Mouse (Mus musculus) liver, embryonic 13.5 days (tissue): ENCODE results near the gene Faf2. TPM values are rescaled to one million over a fixed set of nuclear protein-coding genes. Genes with fewer than 3 reads are reported as not detected.
"Not testable (repeated sequence)": the region's sequence is repeated elsewhere in the genome, so short reads cannot be mapped to it uniquely, and the experiment has no call there.

ENCODE experiments used
- ATAC-seq: fragments of 200-750 bp; cut with Nextera tagmentation; 2 replicates; pipeline ENCODE4 v1.8.0; 2017; ENCODE audit warnings: low read depth, mild to moderate bottlenecking, moderate number of reproducible peaks, moderate library complexity
- DNase-seq: peaks from one replicate; pipeline ENCODE4 v3.0.0; 2022
- H3K27ac ChIP-seq: fragments of 300-500 bp; sonication (generic); 2 replicates; pipeline ENCODE4 v1.5.1; 2015; ENCODE audit warnings: moderate library complexity, mild to moderate bottlenecking, inconsistent platforms
- H3K27me3 ChIP-seq: fragments of 300-500 bp; sonication (generic); 2 replicates; pipeline ENCODE4 v1.6.1; 2015; ENCODE audit warnings: mild to moderate bottlenecking, inconsistent platforms
- H3K36me3 ChIP-seq: fragments of 300-500 bp; sonication (generic); 2 replicates; pipeline ENCODE4 v1.6.1; 2015; ENCODE audit warnings: mild to moderate bottlenecking, inconsistent platforms
- H3K4me1 ChIP-seq: fragments of 300-500 bp; sonication (generic); replicated peaks from 2 replicates; pipeline ENCODE4 v1.6.1; 2015; ENCODE audit warnings: inconsistent platforms
- H3K4me2 ChIP-seq: fragments of 300-500 bp; sonication (generic); 2 replicates; pipeline ENCODE4 v1.6.1; 2015; ENCODE audit warnings: inconsistent platforms, mild to moderate bottlenecking, moderate library complexity
- H3K4me3 ChIP-seq: fragments of 300-500 bp; sonication (generic); replicated peaks from 2 replicates; pipeline ENCODE4 v1.5.1; 2015; ENCODE audit warnings: mild to moderate bottlenecking, inconsistent platforms
- H3K9ac ChIP-seq: fragments of 300-500 bp; sonication (generic); 2 replicates; pipeline ENCODE4 v1.6.1; 2015; ENCODE audit warnings: mild to moderate bottlenecking, inconsistent platforms
- H3K9me3 ChIP-seq: fragments of 300-500 bp; sonication (generic); replicated peaks from 2 replicates; pipeline ENCODE4 v1.6.1; 2016; ENCODE audit warnings: inconsistent platforms
- WGBS: fragments of 180-500 bp; shearing (Covaris S2); methylation state at CpG from one replicate; pipeline ENCODE4 v1.1.7; 2015; ENCODE audit not compliant: insufficient replicate concordance; 5-methylcytosine and 5-hydroxymethylcytosine counted together
- polyA plus RNA-seq: library from polyadenylated mRNA; unstranded; fragments of >200 nt; fragmentation: Nextera tagmentation; extraction: Ambion mirVana; gene quantifications from 2 replicates; pipeline ENCODE4 v1.2.1, GENCODE M21; 2015

The Faf2 gene
- polyA plus RNA-seq, 1 experiment from 2014 or later = 30.5 TPM

DNA sequence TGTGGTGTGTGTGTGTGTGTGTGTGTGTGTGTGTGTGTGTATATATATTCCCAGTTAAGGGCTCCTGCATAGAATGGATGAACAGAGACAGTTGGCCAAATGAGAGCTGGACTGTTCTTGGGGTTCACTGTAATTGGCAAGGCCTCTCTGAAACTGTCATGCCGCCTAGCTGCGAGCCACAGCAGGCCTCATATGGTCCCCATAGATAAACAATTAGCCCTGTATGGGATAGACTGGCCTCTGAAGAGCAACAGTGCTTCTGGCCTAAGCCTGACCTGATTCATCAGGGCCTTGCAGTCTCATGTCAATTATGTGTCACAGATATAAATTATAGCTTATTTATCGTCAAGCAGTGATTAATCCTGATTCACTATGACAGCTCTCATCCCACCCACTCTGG lies 13.6 kb upstream of the Faf2 start:
- H3K9me3 ChIP-seq = no peaks in the 10 kb centered on the region
- peak overlapping the region; percentile 96 for H3K4me2 ChIP-seq
- no peaks in the 10 kb centered on the region for H3K27me3 ChIP-seq
- WGBS = 40% methylated on average over 3 of the region's 3 CpGs
- DNase-seq = peak; percentile 53
- H3K36me3 ChIP-seq = peaks cover 33% of the 10 kb centered on the region
- H3K4me3 ChIP-seq = peak overlapping the region; percentile 88; the same call in 1 of the 2 replicates
- peak overlapping the region; percentile 22; the same call in 1 of the 2 replicates for H3K9ac ChIP-seq
- peaks cover 54% of the 10 kb centered on the region for H3K4me1 ChIP-seq
- peak; percentile 81 for ATAC-seq
- peak overlapping the region; percentile 81 for H3K27ac ChIP-seq

- H3K9ac ChIP-seq = peak overlapping the region; percentile 94
Measured at GRCm38 (mm10) chr13:54608666-54609065, 12.9 kb upstream of the Faf2 start.

DNA sequence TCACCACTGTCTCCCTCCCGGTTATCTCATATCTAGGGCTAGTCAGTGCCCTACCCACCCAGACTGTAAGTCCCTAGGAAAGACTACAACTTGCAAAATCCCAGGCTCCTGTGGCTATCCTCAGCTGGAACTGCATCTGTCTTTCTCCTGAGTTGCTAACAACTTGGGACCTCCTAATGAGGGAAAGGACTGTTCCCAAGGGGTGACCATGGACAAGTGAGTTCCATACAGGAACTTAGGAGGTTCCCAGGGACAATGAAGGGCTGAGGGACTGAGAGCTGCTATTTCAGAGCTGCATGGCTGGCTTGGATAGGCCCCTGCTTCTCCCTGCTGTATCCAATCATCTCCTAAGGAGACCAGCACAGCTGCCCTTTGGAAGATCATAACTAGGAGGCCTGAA lies 12.3 kb upstream of the Faf2 start:
- peak overlapping the region; percentile 96 for H3K4me2 ChIP-seq
- no peak for DNase-seq
- H3K4me3 ChIP-seq = peak overlapping the region; percentile 88
- H3K4me1 ChIP-seq = peaks cover 54% of the 10 kb centered on the region
- H3K27me3 ChIP-seq = no peaks in the 10 kb centered on the region
- no peak for ATAC-seq
- H3K36me3 ChIP-seq = peaks cover 25% of the 10 kb centered on the region
- peak overlapping the region; percentile 81 for H3K27ac ChIP-seq
- no peaks in the 10 kb centered on the region for H3K9me3 ChIP-seq
- 26% methylated on average over 1 of the region's 1 CpGs for WGBS
- H3K9ac ChIP-seq = peak overlapping the region; percentile 94

More at GRCm38 (mm10) chr13:54608666-54609065, 12.9 kb upstream of the Faf2 start:
- H3K27ac ChIP-seq = peak overlapping the region; percentile 81
- ATAC-seq = no peak
- DNase-seq = no peak
- peaks cover 31% of the 10 kb centered on the region for H3K36me3 ChIP-seq
- WGBS = 57% methylated on average over 8 of the region's 8 CpGs
- H3K4me3 ChIP-seq = peak overlapping the region; percentile 88
- H3K4me2 ChIP-seq = peak overlapping the region; percentile 96
- H3K27me3 ChIP-seq = no peaks in the 10 kb centered on the region
- no peaks in the 10 kb centered on the region for H3K9me3 ChIP-seq
- H3K4me1 ChIP-seq = peaks cover 54% of the 10 kb centered on the region

- H3K4me1 ChIP-seq = peaks cover 54% of the 10 kb centered on the region
- no peaks in the 10 kb centered on the region for H3K9me3 ChIP-seq
- WGBS = 16% methylated on average over 13 of the region's 13 CpGs
- no peak for DNase-seq
- H3K27me3 ChIP-seq = no peaks in the 10 kb centered on the region
- peak; percentile 27; the same call in 1 of the 2 replicates for ATAC-seq
- H3K4me2 ChIP-seq = peak overlapping the region; percentile 96
- peak overlapping the region; percentile 85 for H3K27ac ChIP-seq
- H3K9ac ChIP-seq = peak overlapping the region; percentile 94
- peak overlapping the region; percentile 88 for H3K4me3 ChIP-seq
- peaks cover 14% of the 10 kb centered on the region; the same call in 1 of the 2 replicates for H3K36me3 ChIP-seq
Measured at GRCm38 (mm10) chr13:54610613-54610971, 11.0 kb upstream of the Faf2 start.

DNA sequence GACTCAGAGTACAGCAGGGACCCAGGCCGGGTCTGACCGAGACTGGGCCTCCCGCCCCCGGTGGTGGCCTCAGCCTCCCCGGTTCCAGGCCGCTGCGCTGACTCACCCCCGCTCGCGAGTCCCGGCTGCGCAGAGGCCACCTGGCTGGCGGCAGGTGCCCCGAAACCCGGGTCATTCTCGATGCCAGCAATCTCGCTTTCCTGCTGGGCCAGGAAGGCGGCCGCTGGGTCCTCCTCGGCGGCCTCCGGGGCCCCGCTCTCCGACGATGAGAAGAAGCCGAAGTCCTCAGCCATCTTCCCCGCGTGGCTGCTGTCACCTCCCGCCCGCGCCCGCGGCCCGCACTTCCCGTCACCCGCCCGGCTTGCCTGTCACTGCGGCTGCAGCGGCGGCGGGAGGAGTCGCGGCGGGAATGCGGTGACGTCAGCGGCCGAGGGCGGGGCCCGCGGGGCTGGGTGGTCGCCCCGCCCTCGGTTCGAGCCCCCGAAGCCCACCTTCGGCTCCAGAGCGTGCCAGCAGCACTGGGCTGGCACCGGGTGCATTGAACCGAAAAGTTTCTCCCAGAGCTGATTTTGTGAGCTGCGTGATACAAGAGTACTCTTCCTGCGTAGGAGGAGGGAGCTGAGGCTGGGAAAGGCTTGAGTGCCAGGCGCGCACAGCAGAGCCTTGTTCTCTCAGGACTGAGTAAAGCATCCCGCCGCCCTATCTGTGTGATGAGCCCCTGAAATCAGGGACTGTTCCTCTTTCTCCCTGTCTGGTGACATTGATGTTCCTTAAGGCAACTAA lies 10.4 kb upstream of the Faf2 start, which contains the start of gene Cltb:
Gene Cltb (minus strand): TSS at position 373 of the 783 bp plus-strand sequence.
- Histone ChIP-seq H3K27ac (peak within 1 kb of the TSS; percentile 85), H3K4me1 (peaks cover 53% of the 10 kb centered on the region), H3K9me3 (no peaks in the 10 kb centered on the region), H3K4me2 (peak within 1 kb of the TSS; percentile 96), H3K36me3 (peaks cover 8% of the 10 kb centered on the region; the same call in 1 of the 2 replicates), H3K9ac (peak within 1 kb of the TSS; percentile 94), H3K27me3 (no peaks in the 10 kb centered on the region), H3K4me3 (peak within 1 kb of the TSS; percentile 88)
- under 1% methylated on average over 66 of the region's 66 CpGs for WGBS
- DNase-seq (peak; percentile 74), ATAC-seq (peak; percentile 72)

- H3K36me3 ChIP-seq, H3K9ac ChIP-seq, DNase-seq, H3K9me3 ChIP-seq, H3K27ac ChIP-seq, H3K27me3 ChIP-seq, H3K4me2 ChIP-seq, ATAC-seq, H3K4me3 ChIP-seq: not testable (repeated sequence)
- peaks cover 35% of the 10 kb centered on the region for H3K4me1 ChIP-seq
- 74% methylated on average over 8 of the region's 8 CpGs for WGBS
Measured at GRCm38 (mm10) chr13:54613141-54613540, 8.4 kb upstream of the Faf2 start.

DNA sequence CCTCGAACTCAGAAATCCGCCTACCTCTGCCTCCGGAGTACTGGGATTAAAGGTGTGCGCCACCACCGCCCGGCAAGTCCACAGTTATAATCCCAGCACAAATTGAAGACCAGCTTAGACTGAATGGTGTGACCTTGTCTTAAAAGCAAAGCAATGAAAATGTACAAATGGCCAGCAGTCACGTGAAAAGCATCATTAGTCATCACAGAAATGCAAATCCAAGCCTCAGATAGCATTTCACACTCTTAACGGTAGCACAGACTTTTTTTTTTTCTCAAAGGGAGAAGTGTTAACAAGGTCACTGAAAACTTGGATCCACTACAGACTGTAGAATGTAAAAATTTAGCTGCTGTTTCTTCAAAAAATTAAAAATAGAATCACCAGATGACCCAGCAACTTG lies 5.3 kb upstream of the Faf2 start:
- H3K4me1 ChIP-seq = peaks cover 12% of the 10 kb centered on the region

GRCm38 (mm10) chr13:54616998-54617397 lies 4.6 kb upstream of the Faf2 start:
- 61% methylated on average over 6 of the region's 6 CpGs for WGBS
- DNase-seq = no peak

More for the DNA sequence above, 5.3 kb upstream of the Faf2 start:
- ATAC-seq (no peak), DNase-seq (no peak)
- Histone ChIP-seq H3K36me3 (no peaks in the 10 kb centered on the region), H3K4me3 (no peak overlapping the region), H3K9me3 (no peaks in the 10 kb centered on the region), H3K9ac (no peak overlapping the region), H3K27me3 (no peaks in the 10 kb centered on the region), H3K27ac (no peak overlapping the region), H3K4me2 (no peak overlapping the region)
- 68% methylated on average over 8 of the region's 8 CpGs for WGBS

GRCm38 (mm10) chr13:54621960-54622521 lies 457 bp downstream of the Faf2 start:
- under 1% methylated on average over 27 of the region's 27 CpGs for WGBS
- Histone ChIP-seq H3K4me1 (peaks cover 34% of the 10 kb centered on the region), H3K9ac (peak overlapping the region; percentile 92), H3K27ac (peak overlapping the region; percentile 82), H3K36me3 (no peaks in the 10 kb centered on the region), H3K9me3 (no peaks in the 10 kb centered on the region), H3K4me2 (peak overlapping the region; percentile 82), H3K4me3 (peak overlapping the region; percentile 93), H3K27me3 (no peaks in the 10 kb centered on the region)
- ATAC-seq (peak; percentile 58), DNase-seq (no peak)

More at GRCm38 (mm10) chr13:54616998-54617397, 4.6 kb upstream of the Faf2 start:
- no peak overlapping the region for H3K4me2 ChIP-seq
- H3K27ac ChIP-seq = no peak overlapping the region
- no peak overlapping the region for H3K4me3 ChIP-seq
- no peak overlapping the region for H3K9ac ChIP-seq
- no peak for ATAC-seq
- no peaks in the 10 kb centered on the region for H3K36me3 ChIP-seq
- H3K27me3 ChIP-seq = no peaks in the 10 kb centered on the region
- H3K9me3 ChIP-seq = no peaks in the 10 kb centered on the region
- peaks cover 6% of the 10 kb centered on the region for H3K4me1 ChIP-seq

DNA sequence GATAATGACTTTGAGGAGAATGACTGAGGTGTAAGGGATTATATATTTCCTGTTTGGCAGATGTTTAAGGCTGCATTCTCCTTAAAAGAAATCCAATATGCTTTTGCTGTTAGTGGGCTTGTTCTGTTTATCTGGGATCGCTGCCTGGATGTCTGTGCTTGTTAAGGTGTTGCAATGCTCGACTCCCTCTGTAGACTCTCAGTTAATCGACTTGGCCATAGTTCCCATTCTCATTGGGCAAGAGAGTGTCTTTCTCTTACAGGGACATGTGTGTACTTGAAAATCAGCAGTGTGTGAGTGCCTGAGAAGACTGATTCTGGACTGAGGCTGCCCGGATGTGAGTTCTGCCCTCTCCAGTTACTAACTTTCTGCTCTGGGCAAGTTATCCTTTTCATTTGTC lies 7.5 kb downstream of the Faf2 start:
- no peaks in the 10 kb centered on the region for H3K27me3 ChIP-seq
- H3K27ac ChIP-seq = peak overlapping the region; percentile 22; the same call in 1 of the 2 replicates
- no peak overlapping the region for H3K4me2 ChIP-seq
- no peak overlapping the region for H3K9ac ChIP-seq
- H3K9me3 ChIP-seq = no peaks in the 10 kb centered on the region
- DNase-seq = no peak
- H3K4me3 ChIP-seq = no peak overlapping the region
- no peak for ATAC-seq
- H3K4me1 ChIP-seq = peaks cover 27% of the 10 kb centered on the region
- 64% methylated on average over 4 of the region's 4 CpGs for WGBS
- H3K36me3 ChIP-seq = peaks cover 9% of the 10 kb centered on the region; the same call in 1 of the 2 replicates

GRCm38 (mm10) chr13:54632731-54633277 lies 11.2 kb downstream of the Faf2 start:
- Histone ChIP-seq H3K27ac (no peak overlapping the region), H3K4me1 (peaks cover 14% of the 10 kb centered on the region), H3K9ac (no peak overlapping the region), H3K4me2 (no peak overlapping the region), H3K27me3 (no peaks in the 10 kb centered on the region), H3K4me3 (no peak overlapping the region), H3K36me3 (peaks cover 29% of the 10 kb centered on the region), H3K9me3 (no peaks in the 10 kb centered on the region)
- no peak for DNase-seq
- 68% methylated on average over 3 of the region's 3 CpGs for WGBS
- no peak for ATAC-seq
